ENCODE assay signal across 20 mouse cellular contexts in the genomic region with DNA sequence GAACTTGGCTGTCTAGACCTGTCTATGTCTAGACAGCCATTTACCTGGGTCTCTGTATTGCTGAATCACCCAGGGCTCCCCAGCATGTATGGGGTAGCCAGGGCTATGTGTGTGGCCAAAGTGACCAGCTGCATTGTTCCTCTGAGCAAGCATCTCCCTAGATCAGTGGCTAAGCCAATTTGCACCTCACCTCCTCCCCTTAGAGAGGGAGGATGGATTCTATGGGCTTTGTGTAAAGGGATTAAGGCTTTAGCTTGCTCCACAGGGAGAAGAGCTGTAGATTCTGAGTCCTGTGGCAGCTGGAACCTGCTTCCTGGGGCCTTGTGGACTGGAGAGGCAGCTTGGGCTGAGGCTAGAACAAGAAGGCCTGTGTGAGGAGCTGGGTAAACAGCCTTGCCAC.
"Had no signal": no experiment of that assay in that cellular context is flagged by ENCODE, and none has a peak within 500 bp of the region (broad histone marks: within the 10 kb centered on the region; RNA-seq: fewer than 3 reads in every experiment).

No protein-coding gene starts in this region.

- H3K4me2 ChIP-seq: kidney, embryonic 15.5 days; limb, embryonic 12.5 days; limb, embryonic 15.5 days; liver, embryonic 11.5 days; lung, embryonic 14.5 days; neural tube, embryonic 13.5 days; stomach, embryonic 15.5 days had no signal

- DNase-seq: kidney, adult 8-10 months; kidney, postnatal 10 days; kidney, postnatal 36 days; left cerebral cortex, postnatal 4 days; liver, postnatal 0 days; lung, embryonic 14.5 days; right cerebral cortex, postnatal 25 days; spleen, adult 18-20 months; thymus, postnatal 25 days had no signal

- H3K27me3 ChIP-seq: kidney, embryonic 15.5 days; neural tube, embryonic 13.5 days; stomach, embryonic 15.5 days had no signal

- H3K36me3 ChIP-seq: kidney, embryonic 15.5 days; limb, embryonic 12.5 days; limb, embryonic 15.5 days; neural tube, embryonic 13.5 days; stomach, embryonic 15.5 days had no signal

- H3K27ac ChIP-seq: kidney, embryonic 15.5 days; limb, embryonic 12.5 days; limb, embryonic 15.5 days; liver, embryonic 14.5 days; macrophage; neural tube, embryonic 13.5 days; stomach, embryonic 15.5 days had no signal

- H3K9me3 ChIP-seq: kidney, embryonic 15.5 days; limb, embryonic 12.5 days; limb, embryonic 15.5 days; neural tube, embryonic 13.5 days; stomach, embryonic 15.5 days had no signal

- H3K9ac ChIP-seq: kidney, embryonic 15.5 days; limb, embryonic 12.5 days; limb, embryonic 15.5 days; liver, embryonic 14.5 days; liver, postnatal 0 days; lung, embryonic 14.5 days; neural tube, embryonic 13.5 days; stomach, embryonic 15.5 days had no signal

- H3K4me3 ChIP-seq: kidney, embryonic 15.5 days; limb, embryonic 12.5 days; limb, embryonic 15.5 days; myocyte; neural tube, embryonic 13.5 days; stomach, embryonic 15.5 days had no signal

- ATAC-seq: intestine, postnatal 0 days; liver, postnatal 0 days; lung, postnatal 0 days had no signal
